Mouse (Mus musculus) frontal cortex, postnatal 10 days (tissue): ENCODE measurements around the gene Ptprd.

Experiments
- DNase-seq, 2 experiments: peaks; one replicate each; pipeline ENCODE4 v3.0.0; 2022; ENCODE audit warnings: low spot score in 2 of 2, mixed read lengths in 1 of 2

Gene Ptprd

GRCm38 (mm10) chr4:76319874-76320273, 1891.9 kb downstream of the Ptprd start:
- no peak for DNase-seq

DNA sequence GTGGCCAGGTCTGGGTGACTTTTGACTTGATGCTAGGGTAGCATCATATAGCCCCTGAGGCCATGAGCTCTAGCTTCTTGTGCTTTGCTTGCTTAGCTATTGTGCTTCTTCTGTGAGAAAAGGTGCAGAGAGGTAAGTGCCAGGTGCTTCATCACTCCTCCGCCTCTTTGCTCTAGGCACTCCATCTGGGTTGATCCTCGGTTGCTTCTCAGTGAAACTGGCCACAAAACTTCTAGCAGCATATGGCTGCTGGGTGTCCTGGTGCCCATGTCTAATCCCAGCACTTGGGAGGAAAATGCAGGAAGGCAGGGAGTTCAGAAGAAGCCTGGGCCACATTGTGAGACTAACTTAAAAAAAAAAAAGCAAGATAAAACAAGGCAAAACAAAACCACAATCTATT, 1895.8 kb downstream of the Ptprd start:
- DNase-seq, result no peak

DNA sequence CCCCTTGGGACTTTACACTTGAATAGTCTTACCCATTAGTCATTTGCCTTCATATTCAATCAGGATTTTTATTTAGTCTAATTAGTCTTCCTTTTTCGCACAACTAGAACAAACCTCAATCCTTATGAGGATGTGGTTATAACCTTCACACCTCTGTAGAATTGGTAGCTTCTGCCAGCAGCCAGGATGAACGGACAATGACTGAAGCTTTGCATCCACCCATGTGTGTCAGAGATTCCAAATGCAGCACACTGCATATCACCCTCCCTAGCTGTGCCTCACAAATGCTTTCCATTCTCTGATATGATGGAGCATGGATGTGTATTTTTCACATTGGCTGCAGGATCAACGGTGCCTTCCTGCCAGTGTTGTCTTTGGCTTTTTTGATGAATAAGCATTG, 1898.0 kb downstream of the Ptprd start:
- no peak for DNase-seq

- DNase-seq, result no peak
Observed at GRCm38 (mm10) chr4:76312593-76312992, 1899.2 kb downstream of the Ptprd start.

DNA sequence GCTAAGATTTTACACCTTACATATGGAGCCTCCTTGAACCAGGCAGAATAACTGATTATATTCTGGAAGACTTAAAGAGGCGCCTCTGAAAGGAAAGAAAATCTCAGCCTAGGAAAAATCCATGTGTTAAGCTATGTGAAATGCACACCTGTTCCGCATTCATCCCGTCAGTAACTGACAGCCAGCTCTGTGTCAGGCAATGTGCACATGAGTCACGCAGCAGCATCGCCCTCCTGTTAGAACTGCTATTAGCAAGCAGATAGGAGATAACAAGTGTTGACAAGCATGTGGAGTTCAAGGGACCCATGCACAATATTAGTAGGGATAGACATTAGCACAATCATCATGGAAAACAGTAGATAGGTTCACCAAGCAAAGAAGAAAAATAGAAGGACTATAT, 1905.8 kb downstream of the Ptprd start:
- no peak for DNase-seq

DNA sequence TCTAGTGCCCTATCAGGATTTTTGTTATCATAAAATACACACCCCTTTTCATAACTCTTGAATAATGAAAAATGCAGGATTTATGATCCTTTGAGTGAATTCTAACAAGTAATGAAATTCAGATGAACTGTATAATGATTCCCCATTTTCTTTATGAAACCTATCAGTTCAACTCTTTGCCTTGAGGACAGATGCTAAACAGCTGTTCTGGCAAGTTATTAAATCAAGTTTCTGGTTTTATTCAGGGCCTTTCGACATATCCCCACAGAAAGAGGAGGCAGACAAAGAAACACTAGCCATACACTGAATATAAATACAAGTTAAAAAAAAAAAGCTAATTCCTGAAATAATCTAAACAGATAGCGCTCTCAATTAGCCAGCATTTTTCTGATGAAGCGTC, 1914.4 kb downstream of the Ptprd start:
- no peak for DNase-seq

GRCm38 (mm10) chr4:76292733-76293357, 1918.9 kb downstream of the Ptprd start:
- DNase-seq, result no peak

- DNase-seq, result no peak
Observed at GRCm38 (mm10) chr4:76290484-76290818, 1921.3 kb downstream of the Ptprd start.

GRCm38 (mm10) chr4:76289612-76290483, 1921.9 kb downstream of the Ptprd start:
- no peak for DNase-seq

GRCm38 (mm10) chr4:76286016-76286415, 1925.7 kb downstream of the Ptprd start:
- DNase-seq, result no peak

GRCm38 (mm10) chr4:76282886-76283285, 1928.9 kb downstream of the Ptprd start:
- no peak for DNase-seq

GRCm38 (mm10) chr4:76262727-76263126, 1949.0 kb downstream of the Ptprd start:
- no peak for DNase-seq

DNA sequence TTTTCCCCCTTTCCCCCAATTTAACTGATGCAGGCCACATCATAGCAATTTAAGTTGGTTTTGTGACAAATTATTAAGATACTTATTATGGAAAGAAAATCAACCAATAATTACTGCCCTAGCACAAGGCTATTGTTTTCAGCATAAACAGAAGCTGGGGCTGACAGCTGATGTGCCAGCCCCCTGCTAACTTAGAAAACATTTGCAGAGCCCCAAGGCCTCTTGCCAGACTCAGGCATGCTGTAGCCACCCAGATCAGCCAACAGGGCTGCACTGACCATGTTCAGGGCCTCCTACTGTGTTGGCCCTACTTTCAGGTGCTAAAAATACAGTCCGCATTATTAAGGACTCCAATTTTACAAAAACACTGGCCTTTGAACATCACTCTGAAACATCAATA, 1951.1 kb downstream of the Ptprd start:
- no peak for DNase-seq

GRCm38 (mm10) chr4:76260286-76260685, 1951.5 kb downstream of the Ptprd start:
- DNase-seq, result no peak

GRCm38 (mm10) chr4:76259636-76260035, 1952.1 kb downstream of the Ptprd start:
- DNase-seq, result no peak

- no peak for DNase-seq
Observed at GRCm38 (mm10) chr4:76244371-76244770, 1967.4 kb downstream of the Ptprd start.

- DNase-seq, result no peak
Observed at GRCm38 (mm10) chr4:76241542-76241941, 1970.2 kb downstream of the Ptprd start.

DNA sequence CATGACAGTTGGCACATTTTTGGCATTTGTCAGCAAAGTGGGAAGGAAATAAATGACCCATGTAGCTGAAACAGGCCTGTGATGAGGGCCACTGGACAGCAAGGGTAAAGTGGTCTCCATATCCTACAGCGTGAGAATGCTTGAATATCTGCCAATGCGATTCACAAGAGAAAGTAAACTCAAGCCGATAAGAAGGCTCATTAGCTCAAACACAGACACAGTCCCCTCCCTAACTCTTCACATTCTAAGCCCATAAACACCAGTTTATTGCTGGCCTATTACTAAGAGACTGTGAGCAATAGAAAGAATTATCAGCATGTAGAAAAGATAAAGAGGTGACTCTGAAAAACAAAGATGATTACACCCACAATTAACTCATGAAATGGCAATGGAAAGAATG, 1970.6 kb downstream of the Ptprd start:
- no peak for DNase-seq

DNA sequence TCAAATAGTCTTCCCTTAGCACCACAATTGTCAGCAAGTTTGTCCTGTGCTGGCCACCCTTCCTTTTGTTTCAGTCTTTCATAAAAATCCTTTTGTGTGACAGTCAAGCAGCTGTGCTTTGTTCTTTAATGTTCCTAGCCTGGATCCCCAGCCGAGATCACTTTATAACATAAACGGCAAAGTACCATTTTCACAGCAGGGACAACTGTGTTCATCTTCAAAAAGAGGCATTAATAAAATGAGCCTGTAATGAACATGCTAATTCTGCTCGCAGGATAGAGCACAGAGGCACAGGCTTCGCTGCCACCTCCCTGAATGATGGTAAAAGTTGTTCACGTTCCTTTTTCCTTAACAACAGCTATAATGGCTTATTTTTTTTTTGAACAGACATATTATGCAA, 1972.7 kb downstream of the Ptprd start:
- DNase-seq, result no peak

DNA sequence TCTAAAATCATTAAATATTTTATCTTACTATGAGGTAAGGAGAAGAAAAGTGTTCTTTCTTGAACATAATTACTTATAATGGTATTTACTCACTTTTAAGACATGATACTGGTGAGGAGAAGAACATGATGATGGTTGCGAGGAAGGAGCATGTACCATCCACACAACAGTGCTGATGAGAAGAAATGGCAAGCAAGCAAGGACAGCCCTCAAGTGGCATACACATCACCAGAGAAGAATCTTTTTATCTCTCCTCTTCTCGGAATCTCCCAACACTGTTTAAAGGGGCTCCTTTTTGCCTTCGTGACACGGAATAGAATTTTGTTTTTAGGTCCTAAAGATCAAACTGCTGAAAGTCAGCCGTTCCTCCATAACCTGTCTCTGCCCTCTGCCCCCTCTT, 1973.2 kb downstream of the Ptprd start:
- DNase-seq, result no peak

DNA sequence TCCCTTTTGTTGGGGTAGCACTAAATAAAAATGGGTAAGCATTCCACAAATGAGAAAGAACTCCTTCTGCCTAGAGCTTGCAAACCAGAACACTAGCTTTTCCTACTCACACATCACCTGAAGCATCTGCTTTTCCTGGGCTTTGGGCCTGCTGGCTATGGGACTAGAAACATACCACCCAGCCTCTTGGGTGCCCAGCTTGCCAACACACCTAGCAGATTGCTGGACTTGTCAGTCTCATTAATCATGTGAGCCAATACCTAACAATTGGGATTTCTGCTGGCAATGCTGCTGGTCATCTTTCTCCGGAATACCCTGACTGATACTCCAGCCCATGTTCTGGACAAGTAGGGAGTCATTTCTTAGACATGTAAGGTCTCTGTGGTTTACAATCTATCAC, 1973.9 kb downstream of the Ptprd start:
- DNase-seq, result no peak

DNA sequence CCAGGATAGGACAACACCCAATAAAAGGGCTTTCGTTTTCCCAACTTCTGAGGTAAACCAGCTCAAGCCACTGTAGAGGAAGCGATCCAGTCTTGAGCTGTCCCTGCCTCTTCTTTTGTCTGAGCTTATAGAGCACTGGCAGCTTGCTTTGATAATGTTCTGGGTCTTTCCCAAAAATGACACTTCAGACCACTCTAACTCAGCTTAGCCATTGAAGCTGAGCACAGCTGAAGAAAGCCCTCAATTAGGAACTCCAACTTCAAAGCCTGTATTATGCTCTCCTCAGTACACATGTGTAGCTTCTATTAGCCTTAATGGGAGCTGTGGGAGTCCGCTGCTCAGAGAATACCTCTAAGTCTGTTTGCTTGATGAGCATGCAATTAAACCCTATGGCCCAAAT, 1988.0 kb downstream of the Ptprd start:
- DNase-seq, result no peak

GRCm38 (mm10) chr4:76222520-76222919, 1989.2 kb downstream of the Ptprd start:
- no peak for DNase-seq
